Mouse (Mus musculus): ENCODE results near the gene Rpl21.
"Not testable (repeated sequence)": the region's sequence is repeated elsewhere in the genome, so short reads cannot be mapped to it uniquely, and the experiment has no call there.

The Rpl21 gene

GRCm38 (mm10) chr5:146872981-146873631, 40.4 kb downstream of the Rpl21 start:
- no peak for DNase-seq

GRCm38 (mm10) chr5:146876024-146876423, 43.3 kb downstream of the Rpl21 start:
- DNase-seq: no peak

GRCm38 (mm10) chr5:146877882-146878281, 45.2 kb downstream of the Rpl21 start:
- not testable (repeated sequence) for DNase-seq

- no peak for DNase-seq
Measured at GRCm38 (mm10) chr5:146882261-146882660, 49.6 kb downstream of the Rpl21 start.

GRCm38 (mm10) chr5:146883053-146883452, 50.4 kb downstream of the Rpl21 start:
- DNase-seq: no peak

GRCm38 (mm10) chr5:146883486-146884272, 51.0 kb downstream of the Rpl21 start:
- no peak for DNase-seq
